Mouse (Mus musculus): ENCODE data around the gene Rgs8. TPM values are rescaled to one million over a fixed set of nuclear protein-coding genes. Genes with fewer than 3 reads are reported as not detected.

Gene Rgs8
- polyA plus RNA-seq, 1 experiment, result not detected

DNA sequence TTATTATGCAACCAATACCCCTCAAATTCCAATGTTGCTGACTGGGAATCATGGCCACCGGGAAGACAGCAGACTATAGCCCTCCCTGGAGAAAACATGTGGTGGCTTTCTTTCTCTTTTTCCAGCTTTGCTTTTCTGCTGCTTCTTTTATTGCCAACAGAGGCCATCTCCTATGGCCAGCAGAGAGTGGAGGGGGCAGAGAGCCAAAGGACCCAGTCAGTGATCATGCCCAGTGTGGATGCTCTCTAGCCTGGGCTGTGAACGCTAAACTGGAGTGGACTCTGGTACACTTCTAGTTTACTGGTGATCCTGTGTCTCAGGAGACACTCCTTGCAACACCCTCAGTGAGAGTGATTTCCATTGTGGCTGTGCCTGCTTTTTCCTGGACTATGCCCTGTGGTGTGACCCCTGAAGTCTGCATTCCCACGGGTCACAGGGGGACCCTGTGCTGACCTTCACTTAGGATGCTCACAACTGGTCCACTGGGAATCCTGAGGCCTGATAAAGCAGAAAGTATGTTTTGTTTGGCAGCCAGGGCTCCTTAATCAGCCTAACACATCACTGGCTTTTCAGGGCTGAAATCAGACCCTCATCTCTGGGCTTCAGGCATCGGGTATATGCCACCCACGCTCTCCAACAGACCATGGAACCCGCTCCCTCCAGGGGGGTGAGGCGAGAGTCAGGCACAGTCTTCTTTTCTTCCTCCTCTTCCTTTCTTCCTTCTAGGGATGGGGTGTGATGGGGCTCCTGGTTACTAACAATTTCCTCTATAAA, 45.7 kb downstream of the Rgs8 start:
- H3K4me1 ChIP-seq (ENCODE audit: control insufficient read depth, insufficient read depth, low read length), result peaks cover 10% of the 10 kb centered on the region
- TF ChIP-seq POLR2A (IDR thresholded peaks at IDR 0.05; ENCODE audit: insufficient read depth, low read depth, low read length) (no peak), CTCF (IDR thresholded peaks at IDR 0.05; ENCODE audit: insufficient read depth, low read depth, low read length) (no peak)
- whole genome bisulfite sequencing, result 78% methylated on average over 7 of the region's 7 CpGs
- no peak overlapping the region for H3K4me3 ChIP-seq (ENCODE audit: insufficient read depth, low read depth, low read length)
- H3K27ac ChIP-seq (ENCODE audit: insufficient read depth, low read depth, low read length), result no peak overlapping the region

GRCm38 (mm10) chr1:153700448-153701063, 47.7 kb downstream of the Rgs8 start:
- 80% methylated on average over 11 of the region's 11 CpGs for WGBS
- TF ChIP-seq CTCF (IDR thresholded peaks at IDR 0.05; ENCODE audit: insufficient read depth, low read depth, low read length), result no peak
- no peak for TF ChIP-seq POLR2A (IDR thresholded peaks at IDR 0.05; ENCODE audit: insufficient read depth, low read depth, low read length)
- H3K4me1 ChIP-seq (ENCODE audit: control insufficient read depth, insufficient read depth, low read length), result peaks cover 13% of the 10 kb centered on the region
- H3K4me3 ChIP-seq (ENCODE audit: insufficient read depth, low read depth, low read length), result no peak overlapping the region
- no peak overlapping the region for H3K27ac ChIP-seq (ENCODE audit: insufficient read depth, low read depth, low read length)

- no peak overlapping the region for H3K27ac ChIP-seq (ENCODE audit: insufficient read depth, low read depth, low read length)
- H3K4me1 ChIP-seq (ENCODE audit: control insufficient read depth, insufficient read depth, low read length), result peaks cover 13% of the 10 kb centered on the region
- H3K4me3 ChIP-seq (ENCODE audit: insufficient read depth, low read depth, low read length), result no peak overlapping the region
- 100% methylated on average over 1 of the region's 1 CpGs for WGBS
- TF ChIP-seq CTCF (IDR thresholded peaks at IDR 0.05; ENCODE audit: insufficient read depth, low read depth, low read length), result no peak
- no peak for TF ChIP-seq POLR2A (IDR thresholded peaks at IDR 0.05; ENCODE audit: insufficient read depth, low read depth, low read length)
Observed at GRCm38 (mm10) chr1:153701461-153701860, 48.6 kb downstream of the Rgs8 start.

GRCm38 (mm10) chr1:153702166-153702852, 49.5 kb downstream of the Rgs8 start:
- 84% methylated on average over 8 of the region's 8 CpGs for WGBS
- TF ChIP-seq POLR2A (IDR thresholded peaks at IDR 0.05; ENCODE audit: insufficient read depth, low read depth, low read length), result no peak
- TF ChIP-seq CTCF (IDR thresholded peaks at IDR 0.05; ENCODE audit: insufficient read depth, low read depth, low read length), result no peak
- Histone ChIP-seq H3K27ac (ENCODE audit: insufficient read depth, low read depth, low read length) (no peak overlapping the region), H3K4me1 (ENCODE audit: control insufficient read depth, insufficient read depth, low read length) (peaks cover 13% of the 10 kb centered on the region), H3K4me3 (ENCODE audit: insufficient read depth, low read depth, low read length) (no peak overlapping the region)

DNA sequence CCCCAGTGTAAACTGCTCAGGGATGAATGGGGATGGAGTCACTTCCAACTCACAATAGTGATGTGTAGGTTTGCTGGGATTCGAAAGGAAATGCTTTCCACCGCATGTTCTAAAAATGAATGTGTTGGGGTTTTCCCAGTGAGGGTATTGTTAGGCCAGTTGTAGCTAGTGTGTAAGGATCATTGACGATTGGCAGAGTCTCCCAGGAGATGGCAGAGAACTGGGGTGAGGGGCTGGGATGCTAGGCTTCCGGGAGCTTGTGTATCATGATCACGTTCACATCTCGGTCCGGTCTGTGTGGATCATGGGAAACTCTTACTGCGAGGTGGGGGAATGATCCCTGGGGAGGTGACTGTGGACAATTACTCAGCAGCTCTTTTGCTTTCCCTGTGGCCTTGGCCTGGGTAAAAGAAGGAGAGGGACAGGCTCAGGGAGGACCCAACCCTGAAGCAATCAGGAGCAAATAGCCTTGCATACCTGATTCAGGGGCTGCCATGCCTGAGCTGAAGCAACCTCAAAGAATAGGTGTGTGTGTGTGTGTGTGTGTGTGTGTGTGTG, 50.1 kb downstream of the Rgs8 start:
- Histone ChIP-seq H3K4me1 (ENCODE audit: control insufficient read depth, insufficient read depth, low read length) (peaks cover 10% of the 10 kb centered on the region; the same call in 1 of the 2 replicates), H3K27ac (ENCODE audit: insufficient read depth, low read depth, low read length) (no peak overlapping the region)
- 73% methylated on average over 8 of the region's 8 CpGs for WGBS

GRCm38 (mm10) chr1:153703445-153703991, 50.7 kb downstream of the Rgs8 start:
- no peak for TF ChIP-seq POLR2A (IDR thresholded peaks at IDR 0.05; ENCODE audit: insufficient read depth, low read depth, low read length)
- TF ChIP-seq CTCF (IDR thresholded peaks at IDR 0.05; ENCODE audit: insufficient read depth, low read depth, low read length), result no peak
- no peak overlapping the region for H3K27ac ChIP-seq (ENCODE audit: insufficient read depth, low read depth, low read length)
- peaks cover 10% of the 10 kb centered on the region; the same call in 1 of the 2 replicates for H3K4me1 ChIP-seq (ENCODE audit: control insufficient read depth, insufficient read depth, low read length)
- no peak overlapping the region for H3K4me3 ChIP-seq (ENCODE audit: insufficient read depth, low read depth, low read length)
- 39% methylated on average over 12 of the region's 12 CpGs for WGBS

More for the DNA sequence above, 50.1 kb downstream of the Rgs8 start:
- TF ChIP-seq CTCF (IDR thresholded peaks at IDR 0.05; ENCODE audit: insufficient read depth, low read depth, low read length) (no peak), POLR2A (IDR thresholded peaks at IDR 0.05; ENCODE audit: insufficient read depth, low read depth, low read length) (no peak)
- no peak overlapping the region for H3K4me3 ChIP-seq (ENCODE audit: insufficient read depth, low read depth, low read length)

DNA sequence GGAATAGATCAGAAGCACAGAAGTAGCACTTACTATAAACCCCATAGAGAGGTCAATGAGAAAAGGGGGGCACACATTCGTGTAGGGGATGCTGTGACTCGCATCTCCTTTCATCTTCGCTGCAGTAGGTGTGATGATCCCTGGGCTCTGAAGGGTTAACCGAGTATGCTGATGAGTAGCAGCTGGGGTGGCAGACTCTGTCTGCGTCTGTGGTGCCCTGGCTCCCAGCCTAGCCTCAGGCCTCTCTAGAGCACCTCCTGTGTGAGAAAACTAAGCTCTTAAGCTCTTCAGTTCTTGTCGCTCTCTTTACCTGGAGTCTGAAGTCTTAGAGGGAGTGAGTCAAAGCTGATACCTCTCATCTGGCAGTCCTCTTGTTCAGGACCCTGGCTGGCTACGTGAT, 51.3 kb downstream of the Rgs8 start:
- 59% methylated on average over 7 of the region's 7 CpGs for WGBS
- TF ChIP-seq CTCF (IDR thresholded peaks at IDR 0.05; ENCODE audit: insufficient read depth, low read depth, low read length) (no peak), POLR2A (IDR thresholded peaks at IDR 0.05; ENCODE audit: insufficient read depth, low read depth, low read length) (no peak)
- H3K27ac ChIP-seq (ENCODE audit: insufficient read depth, low read depth, low read length), result no peak overlapping the region

DNA sequence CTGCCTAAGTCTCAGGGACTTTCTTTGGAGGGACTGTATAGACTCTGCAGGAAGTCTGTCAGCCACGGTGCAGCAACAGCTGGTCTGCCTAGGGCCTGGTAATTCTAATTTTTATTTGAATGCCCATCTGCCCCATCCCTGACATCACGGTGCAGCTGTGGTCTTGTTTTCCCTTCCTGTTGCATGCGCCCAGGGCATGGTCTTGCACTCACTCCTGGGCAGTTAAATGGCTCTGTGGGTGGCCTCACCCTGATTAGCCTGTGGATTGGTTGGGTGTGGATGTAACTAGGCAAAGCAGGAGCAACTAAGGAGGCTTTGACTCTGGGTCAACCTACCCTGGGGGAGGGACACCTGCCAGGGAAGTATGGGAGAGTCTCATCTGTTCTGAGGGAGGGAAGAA, 52.2 kb downstream of the Rgs8 start:
- 73% methylated on average over 3 of the region's 3 CpGs for WGBS
- no peak overlapping the region for H3K4me3 ChIP-seq (ENCODE audit: insufficient read depth, low read depth, low read length)
- H3K4me1 ChIP-seq (ENCODE audit: control insufficient read depth, insufficient read depth, low read length), result peaks cover 10% of the 10 kb centered on the region; the same call in 1 of the 2 replicates
- TF ChIP-seq CTCF (IDR thresholded peaks at IDR 0.05; ENCODE audit: insufficient read depth, low read depth, low read length) (no peak), POLR2A (IDR thresholded peaks at IDR 0.05; ENCODE audit: insufficient read depth, low read depth, low read length) (no peak)
- no peak overlapping the region for H3K27ac ChIP-seq (ENCODE audit: insufficient read depth, low read depth, low read length)

More for the DNA sequence above, 51.3 kb downstream of the Rgs8 start:
- no peak overlapping the region for H3K4me3 ChIP-seq (ENCODE audit: insufficient read depth, low read depth, low read length)
- H3K4me1 ChIP-seq (ENCODE audit: control insufficient read depth, insufficient read depth, low read length), result peaks cover 10% of the 10 kb centered on the region; the same call in 1 of the 2 replicates
